Mouse (Mus musculus) monocyte, adult 5-6 weeks (primary cell): Measurements from ENCODE around the gene Nek11. TPM values are rescaled to one million over a fixed set of nuclear protein-coding genes. Genes with fewer than 3 reads are reported as not detected.

Source experiments
- ATAC-seq: fragments of 153-309, 156-312 bp; replicated peaks from 2 replicates; pipeline ENCODE4 v1.8.0; 2017; ENCODE audit warnings: mild to moderate bottlenecking; ENCODE audit not compliant: low TSS enrichment, insufficient number of reproducible peaks, severe bottlenecking, poor library complexity, low FRiP score
- total RNA-seq: library from RNA; stranded (forward); fragments of 200-1000, 200-491, 200-594 nt; gene quantifications from 3 replicates; pipeline ENCODE4 v1.2.3, GENCODE M21; 2017

Gene Nek11
- total RNA-seq, 1 experiment from 2014 or later, result not detected

- no peak for ATAC-seq
Observed at GRCm38 (mm10) chr9:105332436-105333016, 62.8 kb downstream of the Nek11 start.

GRCm38 (mm10) chr9:105321856-105322255 lies 73.5 kb downstream of the Nek11 start:
- ATAC-seq, result no peak

GRCm38 (mm10) chr9:105313250-105313649 lies 82.1 kb downstream of the Nek11 start:
- no peak for ATAC-seq

- ATAC-seq, result no peak
Observed at GRCm38 (mm10) chr9:105312686-105313085, 82.6 kb downstream of the Nek11 start.

- no peak for ATAC-seq
Observed at GRCm38 (mm10) chr9:105309553-105310281, 85.6 kb downstream of the Nek11 start.

GRCm38 (mm10) chr9:105306042-105306441 lies 89.3 kb downstream of the Nek11 start:
- ATAC-seq, result no peak

- ATAC-seq, result no peak
Observed at GRCm38 (mm10) chr9:105302230-105302629, 93.1 kb downstream of the Nek11 start.

GRCm38 (mm10) chr9:105301396-105301795 lies 93.9 kb downstream of the Nek11 start:
- ATAC-seq, result no peak

GRCm38 (mm10) chr9:105300738-105301325 lies 94.5 kb downstream of the Nek11 start:
- no peak for ATAC-seq

GRCm38 (mm10) chr9:105284670-105285069 lies 110.7 kb downstream of the Nek11 start:
- no peak for ATAC-seq

- ATAC-seq, result no peak
Observed at GRCm38 (mm10) chr9:105282725-105283124, 112.6 kb downstream of the Nek11 start.

GRCm38 (mm10) chr9:105274925-105275324 lies 120.4 kb downstream of the Nek11 start:
- no peak for ATAC-seq

- ATAC-seq, result no peak
Observed at GRCm38 (mm10) chr9:105274286-105274685, 121.0 kb downstream of the Nek11 start.

GRCm38 (mm10) chr9:105272241-105272640 lies 123.1 kb downstream of the Nek11 start:
- no peak for ATAC-seq

GRCm38 (mm10) chr9:105263140-105263539 lies 132.2 kb downstream of the Nek11 start:
- ATAC-seq, result no peak

GRCm38 (mm10) chr9:105257668-105258067 lies 137.7 kb downstream of the Nek11 start:
- no peak for ATAC-seq

GRCm38 (mm10) chr9:105254076-105254475 lies 141.2 kb downstream of the Nek11 start:
- no peak for ATAC-seq

- no peak for ATAC-seq
Observed at GRCm38 (mm10) chr9:105252349-105253041, 142.8 kb downstream of the Nek11 start.

GRCm38 (mm10) chr9:105251256-105251655 lies 144.1 kb downstream of the Nek11 start:
- ATAC-seq, result no peak
